Mouse (Mus musculus): ENCODE data around the gene Gnat2. TPM values are rescaled to one million over a fixed set of nuclear protein-coding genes. Genes with fewer than 3 reads are reported as not detected.

The Gnat2 gene
- polyA plus RNA-seq, 1 experiment from 2014 or later: 0.73 TPM

- Histone ChIP-seq H3K27ac (ENCODE audit: low read depth, low read length) (no peak overlapping the region), H3K4me1 (ENCODE audit: control insufficient read depth, insufficient read depth, low read length) (no peaks in the 10 kb centered on the region), H3K9ac (ENCODE audit: low read length) (no peak overlapping the region), H3K9me3 (ENCODE audit: control insufficient read depth, low read length) (no peaks in the 10 kb centered on the region), H3K4me2 (ENCODE audit: low read depth) (no peak overlapping the region), H3K4me3 (ENCODE audit: low read depth, low read length) (no peak overlapping the region), H3K27me3 (ENCODE audit: control insufficient read depth, insufficient read depth, low read length) (no peaks in the 10 kb centered on the region), H3K36me3 (ENCODE audit: control insufficient read depth, insufficient read depth, low read length) (peaks cover 12% of the 10 kb centered on the region)
- DNase-seq (ENCODE audit: low spot score) (no peak), ATAC-seq (ENCODE audit: insufficient read depth, low FRiP score, low TSS enrichment) (no peak)
- 92% methylated on average over 6 of the region's 6 CpGs for WGBS
These were observed 24.9 kb downstream of the Gnat2 start for GRCm38 (mm10) chr3:108117465-108117864.

GRCm38 (mm10) chr3:108121101-108121500 lies 28.5 kb downstream of the Gnat2 start:
- 82% methylated on average over 3 of the region's 3 CpGs for WGBS
- ATAC-seq (ENCODE audit: insufficient read depth, low FRiP score, low TSS enrichment): no peak
- H3K36me3 ChIP-seq (ENCODE audit: control insufficient read depth, insufficient read depth, low read length): peaks cover 10% of the 10 kb centered on the region
- no peak overlapping the region for H3K4me3 ChIP-seq (ENCODE audit: low read depth, low read length)
- no peak overlapping the region for H3K9ac ChIP-seq (ENCODE audit: low read length)
- no peaks in the 10 kb centered on the region for H3K4me1 ChIP-seq (ENCODE audit: control insufficient read depth, insufficient read depth, low read length)
- no peaks in the 10 kb centered on the region for H3K9me3 ChIP-seq (ENCODE audit: control insufficient read depth, low read length)
- DNase-seq (ENCODE audit: low spot score): no peak
- H3K27ac ChIP-seq (ENCODE audit: low read depth, low read length): no peak overlapping the region
- no peak overlapping the region for H3K4me2 ChIP-seq (ENCODE audit: low read depth)
- no peaks in the 10 kb centered on the region for H3K27me3 ChIP-seq (ENCODE audit: control insufficient read depth, insufficient read depth, low read length)

- no peak for DNase-seq (ENCODE audit: low spot score)
- WGBS: 94% methylated on average over 5 of the region's 5 CpGs
These were observed 30.7 kb downstream of the Gnat2 start for GRCm38 (mm10) chr3:108123242-108123641.

GRCm38 (mm10) chr3:108124131-108124530 lies 31.5 kb downstream of the Gnat2 start:
- WGBS: 77% methylated on average over 1 of the region's 1 CpGs
- H3K9me3 ChIP-seq (ENCODE audit: control insufficient read depth, low read length): no peaks in the 10 kb centered on the region
- DNase-seq (ENCODE audit: low spot score): no peak
- no peaks in the 10 kb centered on the region for H3K27me3 ChIP-seq (ENCODE audit: control insufficient read depth, insufficient read depth, low read length)
- H3K9ac ChIP-seq (ENCODE audit: low read length): no peak overlapping the region
- no peak overlapping the region for H3K4me3 ChIP-seq (ENCODE audit: low read depth, low read length)
- H3K27ac ChIP-seq (ENCODE audit: low read depth, low read length): no peak overlapping the region
- no peaks in the 10 kb centered on the region for H3K4me1 ChIP-seq (ENCODE audit: control insufficient read depth, insufficient read depth, low read length)
- no peak for ATAC-seq (ENCODE audit: insufficient read depth, low FRiP score, low TSS enrichment)
- peaks cover 6% of the 10 kb centered on the region for H3K36me3 ChIP-seq (ENCODE audit: control insufficient read depth, insufficient read depth, low read length)
- no peak overlapping the region for H3K4me2 ChIP-seq (ENCODE audit: low read depth)

More at GRCm38 (mm10) chr3:108123242-108123641, 30.7 kb downstream of the Gnat2 start:
- H3K27ac ChIP-seq (ENCODE audit: low read depth, low read length): no peak overlapping the region
- no peak overlapping the region for H3K9ac ChIP-seq (ENCODE audit: low read length)
- no peaks in the 10 kb centered on the region for H3K9me3 ChIP-seq (ENCODE audit: control insufficient read depth, low read length)
- ATAC-seq (ENCODE audit: insufficient read depth, low FRiP score, low TSS enrichment): no peak
- H3K4me1 ChIP-seq (ENCODE audit: control insufficient read depth, insufficient read depth, low read length): no peaks in the 10 kb centered on the region
- no peak overlapping the region for H3K4me3 ChIP-seq (ENCODE audit: low read depth, low read length)
- H3K4me2 ChIP-seq (ENCODE audit: low read depth): no peak overlapping the region
- H3K36me3 ChIP-seq (ENCODE audit: control insufficient read depth, insufficient read depth, low read length): peaks cover 8% of the 10 kb centered on the region
- no peaks in the 10 kb centered on the region for H3K27me3 ChIP-seq (ENCODE audit: control insufficient read depth, insufficient read depth, low read length)

- Histone ChIP-seq H3K36me3 (ENCODE audit: control insufficient read depth, insufficient read depth, low read length) (peaks cover 1% of the 10 kb centered on the region), H3K27ac (ENCODE audit: low read depth, low read length) (no peak overlapping the region), H3K4me1 (ENCODE audit: control insufficient read depth, insufficient read depth, low read length) (no peaks in the 10 kb centered on the region), H3K4me3 (ENCODE audit: low read depth, low read length) (no peak overlapping the region), H3K4me2 (ENCODE audit: low read depth) (no peak overlapping the region), H3K9me3 (ENCODE audit: control insufficient read depth, low read length) (no peaks in the 10 kb centered on the region), H3K27me3 (ENCODE audit: control insufficient read depth, insufficient read depth, low read length) (no peaks in the 10 kb centered on the region), H3K9ac (ENCODE audit: low read length) (no peak overlapping the region)
- DNase-seq (ENCODE audit: low spot score) (no peak), ATAC-seq (ENCODE audit: insufficient read depth, low FRiP score, low TSS enrichment) (no peak)
- WGBS: 90% methylated on average over 3 of the region's 3 CpGs
These were observed 33.7 kb downstream of the Gnat2 start for GRCm38 (mm10) chr3:108126327-108126726.

GRCm38 (mm10) chr3:108128520-108128919 lies 35.9 kb downstream of the Gnat2 start:
- Histone ChIP-seq H3K9ac (ENCODE audit: low read length) (no peak overlapping the region), H3K4me3 (ENCODE audit: low read depth, low read length) (no peak overlapping the region), H3K9me3 (ENCODE audit: control insufficient read depth, low read length) (no peaks in the 10 kb centered on the region), H3K4me2 (ENCODE audit: low read depth) (no peak overlapping the region), H3K27ac (ENCODE audit: low read depth, low read length) (no peak overlapping the region), H3K36me3 (ENCODE audit: control insufficient read depth, insufficient read depth, low read length) (no peaks in the 10 kb centered on the region), H3K27me3 (ENCODE audit: control insufficient read depth, insufficient read depth, low read length) (no peaks in the 10 kb centered on the region), H3K4me1 (ENCODE audit: control insufficient read depth, insufficient read depth, low read length) (no peaks in the 10 kb centered on the region)
- no peak for DNase-seq (ENCODE audit: low spot score)
- WGBS: 79% methylated on average over 5 of the region's 5 CpGs
- ATAC-seq (ENCODE audit: insufficient read depth, low FRiP score, low TSS enrichment): no peak

GRCm38 (mm10) chr3:108129367-108129766 lies 36.8 kb downstream of the Gnat2 start:
- no peak overlapping the region for H3K9ac ChIP-seq (ENCODE audit: low read length)
- H3K36me3 ChIP-seq (ENCODE audit: control insufficient read depth, insufficient read depth, low read length): no peaks in the 10 kb centered on the region
- H3K4me1 ChIP-seq (ENCODE audit: control insufficient read depth, insufficient read depth, low read length): no peaks in the 10 kb centered on the region
- H3K4me3 ChIP-seq (ENCODE audit: low read depth, low read length): no peak overlapping the region
- H3K4me2 ChIP-seq (ENCODE audit: low read depth): no peak overlapping the region
- no peaks in the 10 kb centered on the region for H3K9me3 ChIP-seq (ENCODE audit: control insufficient read depth, low read length)
- WGBS: 79% methylated on average over 4 of the region's 4 CpGs
- H3K27me3 ChIP-seq (ENCODE audit: control insufficient read depth, insufficient read depth, low read length): no peaks in the 10 kb centered on the region
- no peak for ATAC-seq (ENCODE audit: insufficient read depth, low FRiP score, low TSS enrichment)
- no peak overlapping the region for H3K27ac ChIP-seq (ENCODE audit: low read depth, low read length)
- no peak for DNase-seq (ENCODE audit: low spot score)

- DNase-seq (ENCODE audit: low spot score) (no peak), ATAC-seq (ENCODE audit: insufficient read depth, low FRiP score, low TSS enrichment) (no peak)
- H3K4me3 ChIP-seq (ENCODE audit: low read depth, low read length): no peak overlapping the region
- no peaks in the 10 kb centered on the region for H3K27me3 ChIP-seq (ENCODE audit: control insufficient read depth, insufficient read depth, low read length)
- no peak overlapping the region for H3K4me2 ChIP-seq (ENCODE audit: low read depth)
- H3K9me3 ChIP-seq (ENCODE audit: control insufficient read depth, low read length): no peaks in the 10 kb centered on the region
- no peak overlapping the region for H3K9ac ChIP-seq (ENCODE audit: low read length)
- WGBS: 93% methylated on average over 4 of the region's 4 CpGs
- H3K36me3 ChIP-seq (ENCODE audit: control insufficient read depth, insufficient read depth, low read length): no peaks in the 10 kb centered on the region
- no peak overlapping the region for H3K27ac ChIP-seq (ENCODE audit: low read depth, low read length)
- no peaks in the 10 kb centered on the region for H3K4me1 ChIP-seq (ENCODE audit: control insufficient read depth, insufficient read depth, low read length)
These were observed 37.2 kb downstream of the Gnat2 start for GRCm38 (mm10) chr3:108129804-108130203.

GRCm38 (mm10) chr3:108131216-108131615 lies 38.6 kb downstream of the Gnat2 start:
- Histone ChIP-seq H3K4me3 (ENCODE audit: low read depth, low read length) (no peak overlapping the region), H3K36me3 (ENCODE audit: control insufficient read depth, insufficient read depth, low read length) (no peaks in the 10 kb centered on the region), H3K9ac (ENCODE audit: low read length) (no peak overlapping the region), H3K27ac (ENCODE audit: low read depth, low read length) (no peak overlapping the region), H3K4me2 (ENCODE audit: low read depth) (no peak overlapping the region), H3K27me3 (ENCODE audit: control insufficient read depth, insufficient read depth, low read length) (no peaks in the 10 kb centered on the region), H3K9me3 (ENCODE audit: control insufficient read depth, low read length) (no peaks in the 10 kb centered on the region), H3K4me1 (ENCODE audit: control insufficient read depth, insufficient read depth, low read length) (no peaks in the 10 kb centered on the region)
- no peak for DNase-seq (ENCODE audit: low spot score)
- no peak for ATAC-seq (ENCODE audit: insufficient read depth, low FRiP score, low TSS enrichment)
- WGBS: 92% methylated on average over 5 of the region's 5 CpGs

Measured in neural tube, embryonic 11.5 days (tissue).